Mouse (Mus musculus): ENCODE measurements around the gene Macrod2.

DNA sequence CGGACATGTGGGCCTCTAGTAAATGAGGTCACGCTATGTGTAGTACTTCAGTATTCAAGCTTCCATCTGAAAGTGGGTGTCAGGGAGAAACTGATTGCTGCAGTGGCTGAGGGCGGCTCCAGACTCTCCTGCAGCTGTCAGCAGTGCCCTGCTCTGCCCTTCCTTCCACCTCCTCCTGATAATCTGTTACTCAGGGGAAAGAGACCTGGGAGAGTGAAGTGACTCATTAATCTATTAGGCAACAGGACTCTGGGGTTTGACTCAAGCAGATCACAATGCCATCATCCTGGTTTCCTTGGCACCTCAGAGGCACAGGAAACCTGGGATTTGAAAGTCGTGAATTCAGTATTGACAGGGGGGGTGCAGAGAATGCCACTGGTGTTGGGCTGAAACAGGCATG, 876.4 kb downstream of the Macrod2 start:
- TF ChIP-seq EP300 (optimal IDR thresholded peaks at IDR 0.05), result no peak
- no peak for TF ChIP-seq CTCF (IDR thresholded peaks at IDR 0.05; ENCODE audit: low read depth)

All from stomach, postnatal 0 days (tissue).